Mouse (Mus musculus): ENCODE results near the gene Slc8b1. TPM values are rescaled to one million over a fixed set of nuclear protein-coding genes. Genes with fewer than 3 reads are reported as not detected.

Gene Slc8b1
- polyA plus RNA-seq, 3 experiments from 2014 or later, result 6.1 to 14.5 (median 7.3) TPM

DNA sequence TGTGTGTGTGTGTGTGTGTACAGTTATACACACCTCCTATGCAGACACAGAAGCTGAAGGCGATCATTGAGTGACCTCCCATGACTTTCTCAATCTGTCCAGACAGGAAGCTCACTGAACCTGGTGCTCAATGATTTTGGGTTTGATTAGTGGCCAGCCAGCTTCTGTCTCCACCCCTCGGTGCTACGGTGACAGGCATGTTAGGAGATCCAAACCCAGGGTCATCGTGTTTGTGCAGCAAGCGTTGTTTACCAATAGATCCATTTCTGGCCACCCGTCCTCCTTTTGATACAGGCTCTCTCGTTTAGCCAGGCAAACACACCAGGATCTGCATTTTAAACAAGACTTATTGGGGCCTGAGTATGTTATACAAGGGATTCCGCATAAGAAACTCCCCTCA, 20.7 kb downstream of the Slc8b1 start:
- no peak for ATAC-seq

DNA sequence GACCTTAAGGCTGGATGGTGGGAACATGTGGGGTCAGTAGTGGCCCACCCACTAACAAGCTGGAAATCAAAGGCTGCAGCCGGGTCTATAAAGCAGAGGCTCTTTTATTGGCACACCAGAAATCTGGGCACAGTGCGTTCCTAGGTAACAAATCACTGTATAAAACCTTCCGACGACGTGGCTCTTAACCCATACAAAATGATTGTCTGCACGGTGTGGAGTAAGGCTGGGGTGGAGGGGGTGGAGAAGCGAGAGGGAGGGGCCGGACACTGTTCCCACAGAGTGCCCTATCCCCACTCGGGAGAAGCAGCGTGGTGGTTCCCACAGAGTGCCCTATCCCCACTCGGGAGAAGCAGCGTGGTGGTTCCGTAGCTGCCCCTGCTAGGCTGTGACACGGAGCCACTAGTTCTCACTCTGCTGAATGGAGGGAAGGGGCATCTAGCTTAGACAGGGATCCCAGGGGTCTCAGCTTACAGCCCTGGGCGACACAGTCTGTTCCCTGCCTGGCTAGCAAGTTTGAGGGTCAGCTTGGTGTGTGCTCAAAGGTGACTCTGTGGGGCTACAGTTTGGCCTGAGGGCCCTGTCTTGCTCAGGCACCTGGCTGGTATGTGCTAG, 23.2 kb downstream of the Slc8b1 start:
- ATAC-seq, result no peak

DNA sequence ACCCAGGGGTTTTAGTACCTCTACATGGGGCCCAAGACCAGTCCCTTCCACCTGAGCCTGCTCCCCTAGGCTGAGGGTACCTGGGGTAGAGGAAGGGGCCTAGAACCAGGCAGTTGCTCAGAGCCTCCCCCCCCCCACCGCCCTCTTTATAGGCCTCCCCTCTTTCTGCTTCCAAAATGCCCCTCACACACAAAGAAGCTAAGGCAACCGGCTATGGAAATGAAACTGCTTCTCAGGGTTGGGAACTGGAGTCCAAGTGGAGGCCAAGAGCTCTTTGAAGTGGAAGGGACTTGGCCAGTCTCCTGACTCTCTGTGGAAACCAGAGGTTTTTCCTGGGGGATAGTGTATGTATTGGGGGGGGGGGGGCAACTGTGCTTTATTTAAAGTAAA, 23.7 kb downstream of the Slc8b1 start:
- no peak for ATAC-seq

DNA sequence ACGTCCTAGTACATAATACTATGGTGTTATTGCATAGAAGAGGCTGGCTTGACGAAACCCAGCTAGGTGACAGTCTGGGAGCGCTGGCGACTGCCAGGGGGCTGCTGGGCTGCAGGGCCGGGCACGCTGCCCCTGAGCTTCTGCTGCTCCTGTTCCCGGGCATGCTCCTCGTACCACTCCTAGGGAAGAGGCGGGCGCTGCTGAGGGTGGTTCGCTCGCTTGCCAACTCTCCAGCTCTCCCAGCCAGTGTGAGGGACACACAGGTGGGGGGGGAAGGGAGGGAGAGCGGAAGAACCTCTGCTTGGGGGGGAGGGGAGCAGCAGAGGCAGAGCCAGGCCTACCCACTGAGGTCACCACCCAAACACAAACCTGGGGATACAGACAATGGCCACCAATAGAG, 25.1 kb downstream of the Slc8b1 start:
- no peak for ATAC-seq

DNA sequence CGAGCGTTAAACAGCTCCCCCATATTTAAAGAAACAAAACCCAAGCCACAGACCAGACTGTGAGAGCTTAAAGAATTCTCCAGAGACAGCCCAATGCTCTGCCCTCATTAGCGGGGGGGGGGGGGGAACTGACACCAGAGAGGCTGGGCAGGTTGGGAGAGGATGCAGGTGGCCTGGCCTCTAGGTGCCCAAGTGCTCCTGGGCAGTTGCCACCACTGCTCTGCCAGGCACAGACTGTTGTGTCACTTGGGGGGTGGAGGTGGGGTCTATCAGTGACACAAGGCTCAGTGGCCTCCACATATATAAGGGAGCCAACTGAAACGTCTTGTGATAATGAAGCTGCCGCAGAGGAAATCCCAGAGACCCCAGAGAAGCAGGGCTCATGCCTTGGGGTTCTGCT, 25.7 kb downstream of the Slc8b1 start:
- no peak for ATAC-seq

DNA sequence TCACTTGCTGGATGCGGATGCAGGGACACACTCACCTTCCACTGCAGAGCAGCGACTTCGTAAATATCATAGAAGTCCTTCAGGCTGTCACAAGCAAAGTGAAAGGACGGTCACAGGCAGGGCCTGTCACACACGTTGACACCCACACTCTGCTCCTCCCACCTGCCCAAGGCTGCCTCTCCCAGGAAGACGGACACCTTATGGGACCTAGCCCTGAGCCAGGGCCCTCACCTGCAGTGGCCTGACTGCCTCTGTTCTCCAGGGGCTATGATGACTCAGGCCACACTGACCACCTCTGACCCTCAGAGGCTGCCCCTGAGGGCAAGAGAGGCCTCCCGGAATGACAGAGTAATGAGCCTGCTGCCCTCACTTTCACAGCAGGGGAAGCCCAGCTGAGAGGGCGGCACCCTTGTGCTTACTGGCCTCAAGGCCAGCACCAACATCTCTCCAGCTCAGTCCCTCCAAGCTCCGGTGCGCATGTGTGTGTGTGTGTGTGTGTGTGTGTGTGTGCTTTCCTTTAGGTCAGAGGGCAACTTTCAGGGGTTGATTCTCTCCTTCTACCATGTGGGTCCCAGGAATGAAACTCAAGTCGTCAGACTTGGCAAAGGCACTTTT, 37.4 kb downstream of the Slc8b1 start:
- no peak for ATAC-seq

DNA sequence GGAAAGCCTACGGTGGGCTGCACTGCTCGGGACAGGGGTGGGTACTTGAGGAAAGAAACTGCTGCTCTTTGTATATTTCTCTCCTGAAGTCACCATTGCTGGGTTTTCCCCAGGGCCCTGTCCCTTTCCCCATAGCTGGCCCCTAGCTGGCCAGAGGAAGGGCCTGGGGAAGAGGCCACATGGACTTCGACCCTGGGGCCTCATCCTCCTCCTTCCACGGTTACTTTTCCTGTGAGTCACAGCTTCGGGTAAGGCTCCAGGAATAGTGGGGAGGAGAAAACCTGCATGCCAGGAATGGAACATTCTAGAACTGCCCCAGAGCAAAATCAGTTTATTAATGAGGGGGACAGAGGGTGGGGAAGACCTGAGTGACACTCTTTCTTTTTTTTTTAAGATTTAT, 39.2 kb downstream of the Slc8b1 start:
- no peak for ATAC-seq

DNA sequence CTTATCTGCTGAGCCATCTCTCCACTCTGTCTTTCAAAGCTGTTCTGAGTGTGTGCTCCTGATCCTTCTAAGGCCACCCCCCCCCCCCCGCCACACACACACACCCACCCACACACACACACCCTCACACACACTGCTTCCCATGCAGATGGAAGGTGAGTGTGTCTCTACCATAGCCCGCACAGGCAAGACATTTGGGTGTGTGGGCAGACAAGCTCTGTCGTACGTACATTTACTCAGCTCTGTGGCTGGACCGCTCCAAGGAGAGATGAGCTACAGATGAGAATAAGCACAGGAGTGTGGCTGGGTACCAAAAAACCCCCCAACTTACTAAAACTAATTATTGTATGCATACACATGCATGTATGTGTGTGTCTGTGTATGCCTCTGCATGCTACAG, 39.7 kb downstream of the Slc8b1 start:
- no peak for ATAC-seq

DNA sequence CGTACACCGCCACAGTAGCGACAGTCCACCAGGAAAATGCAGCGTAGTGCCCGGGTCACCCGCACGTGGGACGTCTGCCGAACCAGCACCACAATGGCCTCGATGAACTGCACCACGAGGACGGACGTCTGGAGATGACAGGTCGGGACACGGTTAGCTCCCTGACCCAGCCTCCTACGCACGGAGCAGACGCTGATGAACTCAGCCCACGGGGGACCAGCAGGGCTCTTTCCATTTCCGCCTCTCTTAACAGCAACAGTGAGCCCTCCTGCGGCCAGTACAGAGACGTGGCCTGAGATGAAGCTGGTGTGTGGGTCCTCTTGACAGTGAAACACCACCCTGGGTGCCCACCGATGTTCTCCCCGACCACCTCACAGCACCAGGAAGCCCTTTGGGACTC, 44.9 kb downstream of the Slc8b1 start:
- no peak for ATAC-seq

DNA sequence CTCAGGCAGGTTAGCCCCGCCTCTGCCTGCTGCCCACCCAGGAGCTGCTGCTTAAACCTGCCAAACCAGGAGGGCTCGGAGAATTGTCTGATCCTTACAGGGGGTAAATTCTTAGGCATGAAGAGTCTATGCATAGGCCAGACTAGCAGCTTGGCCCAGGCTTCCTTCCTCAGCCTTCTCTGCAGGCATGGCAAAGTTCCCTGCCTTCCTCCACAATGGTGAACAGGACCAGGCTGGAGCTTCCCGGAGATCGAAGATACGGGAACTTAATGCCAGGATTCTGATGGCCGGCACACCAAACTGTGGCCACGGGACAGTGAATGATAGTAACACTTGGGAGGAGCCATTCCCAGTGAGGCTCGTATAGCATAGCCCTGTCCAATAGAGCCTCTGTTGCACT, 47.1 kb downstream of the Slc8b1 start:
- ATAC-seq, result no peak

DNA sequence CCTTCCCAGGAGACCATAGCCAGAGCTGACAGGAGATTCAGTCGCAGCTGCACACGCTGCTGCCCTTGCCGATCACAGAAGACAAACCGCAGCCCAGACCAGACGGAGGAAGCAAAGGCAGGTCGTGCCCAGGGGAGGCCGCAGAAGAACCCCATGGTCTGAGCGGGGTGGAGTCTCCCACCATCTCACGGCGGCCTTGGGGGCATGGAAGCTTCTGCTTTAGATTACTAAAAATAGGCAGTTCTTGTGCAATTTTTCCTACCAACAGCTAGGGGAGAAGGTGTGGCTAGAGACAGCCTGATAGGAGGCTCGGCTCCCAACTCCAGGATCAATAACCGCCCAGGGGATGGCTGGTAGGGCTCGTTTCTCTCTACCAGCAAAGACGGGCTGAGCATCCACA, 47.8 kb downstream of the Slc8b1 start:
- ATAC-seq, result no peak

DNA sequence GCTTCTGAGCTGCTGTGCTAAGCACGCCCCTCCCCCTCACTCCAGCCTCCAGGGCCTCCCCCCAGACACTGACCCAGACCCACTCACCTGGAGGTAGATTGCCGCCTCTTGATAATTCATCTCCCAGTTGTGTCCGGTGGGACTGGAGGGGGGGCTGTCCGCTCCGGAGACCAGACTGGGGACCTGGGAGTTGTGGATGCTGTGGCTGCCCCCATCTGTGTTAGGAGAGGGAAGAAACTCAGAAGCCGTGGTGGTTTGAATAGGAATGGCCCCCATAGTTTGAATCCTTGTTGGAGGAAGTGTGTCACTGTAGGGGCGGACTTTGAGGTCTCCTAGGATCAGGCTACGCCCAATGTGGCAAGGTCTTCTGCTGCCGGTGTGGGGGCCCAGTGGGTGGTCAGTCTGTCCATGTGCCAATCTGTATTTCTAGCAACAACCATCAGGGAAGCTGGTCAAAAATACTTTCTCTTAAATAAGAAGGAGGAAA, 49.2 kb downstream of the Slc8b1 start:
- ATAC-seq, result no peak

DNA sequence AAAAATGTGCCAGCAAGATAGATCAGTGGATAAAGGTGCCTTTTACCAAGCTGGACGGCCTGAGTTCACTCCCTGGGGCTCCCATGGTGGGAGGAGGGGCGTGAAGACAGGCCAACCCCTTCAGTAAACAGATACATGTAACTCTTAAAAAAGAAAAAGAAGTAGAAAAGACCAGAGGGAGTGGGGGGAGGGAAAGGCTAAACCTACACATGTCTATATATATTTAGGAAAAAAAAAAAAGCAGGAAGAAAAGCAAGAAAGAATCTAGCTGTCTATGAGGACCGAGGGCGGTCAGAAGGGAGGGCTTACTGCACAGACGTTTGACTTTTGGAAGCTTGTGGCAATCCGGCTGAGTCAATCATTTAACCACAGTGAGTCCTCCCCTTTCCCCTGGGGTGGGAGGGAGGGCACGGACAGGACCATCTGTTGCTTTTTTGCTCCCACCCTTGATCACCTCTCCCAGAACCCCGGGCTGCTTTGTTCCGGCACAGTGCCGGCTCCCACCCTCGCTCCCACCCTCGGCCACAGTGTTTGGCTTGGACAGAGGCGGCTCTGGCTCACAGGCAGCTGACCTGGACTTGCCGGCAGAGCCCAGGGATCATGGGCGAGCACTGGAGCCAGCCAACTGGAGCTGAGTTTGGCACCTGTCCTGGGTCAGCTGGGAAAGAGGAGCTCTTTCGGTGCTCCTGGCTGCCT, 49.8 kb downstream of the Slc8b1 start:
- ATAC-seq, result no peak

DNA sequence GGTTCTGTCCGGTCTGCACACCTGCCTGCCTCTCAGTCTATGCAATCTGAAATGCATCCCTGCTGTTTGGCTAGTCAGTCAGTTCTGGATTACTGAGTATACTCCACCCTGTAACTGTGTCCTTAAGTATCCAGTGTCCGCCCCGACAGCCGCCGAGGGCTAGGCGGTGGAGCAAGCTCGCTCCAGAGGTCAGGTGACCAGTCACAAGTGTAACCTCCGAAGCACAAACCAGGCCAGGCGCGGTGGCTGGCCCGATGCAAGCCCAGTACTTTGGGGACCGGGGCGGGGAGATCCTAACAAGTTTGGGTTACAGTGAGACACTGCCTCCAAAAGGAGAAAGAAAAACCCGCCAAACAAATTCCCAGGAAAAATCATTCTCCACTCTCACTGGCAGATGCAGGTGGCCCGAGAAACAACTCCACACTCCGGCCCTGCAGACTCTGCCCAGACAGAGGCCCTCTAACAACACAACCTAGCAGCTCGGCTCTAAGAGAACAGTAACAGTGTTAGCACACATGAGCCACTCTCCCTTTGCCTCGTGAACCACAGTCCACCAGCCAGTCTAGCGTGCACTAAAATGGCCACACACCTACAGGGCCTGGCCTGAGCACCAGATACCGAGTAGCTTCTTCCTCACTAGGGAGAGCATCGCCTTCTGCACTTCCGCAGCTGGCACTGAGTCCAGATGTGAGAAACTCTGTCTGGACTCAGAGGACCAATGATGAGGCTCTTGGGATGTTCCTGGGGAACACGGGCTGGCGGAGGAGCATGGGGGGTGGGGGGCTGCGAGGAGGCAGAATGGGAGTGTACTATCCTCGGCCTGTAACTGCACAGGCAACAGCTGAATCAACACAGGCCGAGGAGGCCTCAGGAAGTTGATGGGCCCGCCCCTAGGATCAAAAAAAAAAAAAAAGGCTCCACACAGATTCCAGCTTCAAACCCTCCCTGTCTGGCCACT, 52.3 kb downstream of the Slc8b1 start:
- ATAC-seq, result no peak

DNA sequence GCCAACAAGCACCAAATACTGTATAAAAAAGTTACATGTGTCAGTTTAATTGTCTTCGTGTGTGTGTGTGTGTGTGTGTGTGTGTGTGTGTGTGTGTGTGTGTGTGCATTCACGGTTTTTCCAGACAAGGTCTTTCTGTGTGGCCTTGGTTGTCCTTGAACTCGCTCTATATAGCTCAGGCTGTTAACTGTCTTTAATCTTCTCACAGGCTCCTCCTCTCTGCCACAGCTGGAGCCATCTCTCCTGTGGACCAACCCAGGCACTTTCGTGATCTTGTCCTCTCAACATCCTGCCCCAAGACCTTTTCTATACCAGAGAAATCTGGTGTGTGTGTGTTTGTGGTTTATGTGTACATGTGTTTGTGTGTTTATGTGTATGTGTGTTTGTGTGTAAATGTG, 52.9 kb downstream of the Slc8b1 start:
- no peak for ATAC-seq

DNA sequence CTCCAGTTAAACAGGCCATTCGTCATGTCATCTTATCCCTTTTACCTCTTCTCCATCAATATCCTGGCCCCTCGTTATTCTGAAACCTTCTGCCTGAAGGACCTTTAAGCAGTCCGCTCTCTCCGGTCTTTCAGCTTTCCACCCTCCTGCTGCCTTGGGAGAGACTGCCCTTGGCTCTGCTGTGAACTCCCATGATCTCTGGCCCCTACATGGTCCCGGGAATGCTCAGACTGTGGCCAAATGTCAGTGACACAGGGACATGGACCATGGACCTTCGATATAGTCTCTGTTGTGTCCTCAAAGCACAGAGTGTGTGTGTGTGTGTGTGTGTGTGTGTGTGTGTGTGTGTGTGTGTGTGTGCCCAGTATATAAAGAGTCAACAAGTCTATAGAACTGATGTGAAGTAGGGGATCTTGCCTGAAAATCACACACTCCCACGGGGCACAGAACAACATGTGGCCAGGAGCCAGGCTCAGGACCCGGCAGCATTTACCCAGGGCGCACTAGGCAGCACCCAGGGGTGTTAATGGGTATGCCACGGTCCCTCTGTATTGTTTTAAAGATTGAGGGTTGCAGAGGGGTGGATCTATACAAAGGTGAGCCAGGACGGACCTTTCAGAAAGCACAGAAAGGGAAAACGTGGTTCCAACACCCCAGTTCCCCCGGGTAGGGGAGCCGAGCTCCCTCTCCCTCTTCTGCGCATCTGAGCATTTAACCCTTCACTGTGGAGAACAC, 54.4 kb downstream of the Slc8b1 start:
- ATAC-seq, result no peak

DNA sequence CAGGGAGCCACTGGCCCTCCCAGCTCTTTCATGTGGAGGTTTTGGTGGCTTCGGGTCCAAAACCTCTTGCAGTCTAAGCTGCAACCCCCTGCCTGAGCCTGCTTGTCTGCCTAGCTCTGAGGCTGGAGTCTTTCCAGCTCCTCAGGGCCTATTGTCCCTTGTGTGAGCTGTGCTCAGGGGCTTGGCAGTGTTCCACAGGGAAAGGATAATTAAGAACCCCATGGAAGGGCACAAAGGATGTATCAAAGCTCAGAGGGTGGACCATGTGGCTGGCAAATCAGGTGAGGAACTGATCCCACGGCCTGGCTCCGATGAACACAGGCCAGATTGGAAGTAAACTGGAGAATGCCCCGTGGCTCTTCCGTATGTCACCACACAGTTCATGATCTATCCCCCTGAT, 55.1 kb downstream of the Slc8b1 start:
- no peak for ATAC-seq

DNA sequence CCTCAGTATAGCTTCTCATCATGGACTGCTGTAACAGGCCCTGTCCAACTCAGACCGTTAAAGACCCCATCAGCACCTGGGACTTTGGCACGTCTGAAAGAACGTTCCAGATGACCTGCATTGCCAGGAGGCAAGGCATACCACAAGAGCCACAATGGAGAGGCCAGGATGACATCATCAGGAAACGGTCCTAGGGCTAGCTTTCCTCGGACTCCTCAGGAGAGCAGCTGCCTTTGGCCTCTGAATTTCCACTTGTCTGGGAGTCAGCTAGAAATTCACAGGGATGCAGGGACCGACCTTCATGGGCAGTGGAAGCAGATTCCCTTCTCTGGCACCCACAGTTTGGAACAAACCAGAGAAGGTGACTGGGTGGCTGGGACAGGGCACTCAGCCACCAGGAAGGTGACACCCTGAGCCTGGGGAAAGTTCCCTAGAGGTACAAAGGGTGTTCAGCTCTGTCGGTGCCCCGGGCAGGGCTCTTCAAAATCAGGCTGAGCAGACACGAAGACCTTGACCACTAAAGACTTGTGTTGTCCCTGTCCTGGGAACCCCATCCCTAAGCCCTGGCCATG, 55.8 kb downstream of the Slc8b1 start:
- ATAC-seq, result no peak

DNA sequence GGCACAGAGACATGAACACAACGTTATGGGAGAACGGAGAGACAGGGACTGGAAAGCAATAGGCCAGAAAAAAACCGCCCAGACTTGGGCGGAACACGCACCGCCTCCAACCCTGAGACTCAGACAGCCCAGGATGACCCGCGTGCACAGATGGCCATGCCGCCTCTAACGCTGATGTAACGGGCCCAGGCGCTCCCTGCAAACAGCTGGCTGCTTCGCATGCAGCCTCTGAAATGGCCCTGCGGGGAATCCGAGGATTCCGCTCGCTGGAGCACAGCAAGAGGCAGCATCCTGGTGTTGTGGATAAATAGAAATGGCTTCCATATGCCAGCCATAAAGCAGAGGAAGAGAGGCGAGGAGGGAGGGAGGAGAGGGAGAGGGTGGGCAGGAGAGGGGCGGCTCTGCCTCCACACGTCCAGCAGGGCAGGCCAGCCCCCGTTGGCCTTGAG, 56.3 kb downstream of the Slc8b1 start:
- no peak for ATAC-seq

DNA sequence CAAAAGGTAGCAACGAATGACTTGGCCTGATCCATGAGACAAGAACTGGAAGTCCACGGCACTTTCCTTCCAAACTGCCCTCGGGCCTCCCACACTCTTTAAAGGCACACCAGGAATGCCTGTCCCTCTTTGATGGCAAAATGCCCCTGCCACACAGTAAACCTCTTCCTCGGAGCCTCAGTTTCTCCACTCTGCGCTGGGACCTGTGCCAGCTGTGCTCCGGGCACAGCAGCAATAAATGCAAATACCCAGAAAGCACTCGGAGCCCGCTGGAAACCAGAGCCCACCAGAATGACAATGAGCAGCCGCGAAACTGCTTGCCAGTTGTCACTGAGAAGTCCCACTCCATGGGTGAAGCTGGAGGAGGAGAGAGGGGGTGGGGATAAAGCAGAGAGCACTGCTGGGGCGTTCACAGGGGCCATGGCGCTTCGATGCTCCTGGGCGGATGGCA, 56.8 kb downstream of the Slc8b1 start:
- no peak for ATAC-seq

DNA sequence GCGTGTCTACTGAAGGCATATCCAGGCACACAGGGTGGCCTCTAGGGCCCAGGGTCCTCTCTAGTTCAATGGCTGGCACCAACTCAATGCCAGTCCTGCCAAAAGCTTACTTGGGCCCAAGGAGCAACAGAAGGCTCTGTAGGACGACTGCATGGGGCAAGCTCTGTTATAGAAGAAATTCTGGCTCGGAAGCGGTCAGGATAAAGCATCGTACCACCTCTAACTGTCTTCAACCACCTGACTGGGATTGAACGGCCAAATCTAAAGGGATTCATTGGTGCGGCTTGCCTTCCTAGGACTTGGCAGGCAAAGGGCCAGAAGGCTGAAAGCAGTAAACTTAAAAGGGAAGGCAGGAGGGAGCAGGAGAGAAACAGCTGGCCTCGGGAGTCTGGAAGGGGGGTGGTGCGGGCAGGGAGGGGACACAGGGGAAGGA, 57.4 kb downstream of the Slc8b1 start:
- no peak for ATAC-seq

DNA sequence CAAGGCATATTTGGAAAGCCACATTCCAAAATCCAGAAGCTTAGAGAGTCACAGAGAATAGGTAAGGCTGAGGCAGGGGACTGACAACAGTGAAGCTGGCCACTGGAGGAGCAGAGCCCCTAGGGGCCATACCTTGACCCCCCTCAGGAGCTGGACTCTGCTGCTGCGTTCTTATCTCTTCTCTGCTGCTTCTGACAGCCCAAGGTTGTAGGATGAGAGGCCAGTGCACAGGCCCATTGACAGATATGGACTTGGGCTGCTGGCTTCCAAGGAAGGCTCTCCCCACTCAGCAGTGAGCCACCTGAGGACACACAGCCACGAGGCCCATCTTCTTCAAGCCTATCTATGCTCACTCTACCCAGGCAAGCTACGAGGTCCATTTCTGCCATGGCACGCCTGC, 58.0 kb downstream of the Slc8b1 start:
- ATAC-seq, result no peak
